Mouse (Mus musculus) kidney, adult 11 months (tissue): Measurements from ENCODE around the gene Mcm2.

Experiments
- DNase-seq: peaks from one replicate; pipeline ENCODE4 v3.0.0; 2022

The Mcm2 gene

GRCm38 (mm10) chr6:88925640-88926205 is 27.1 kb upstream of the Mcm2 start:
- no peak for DNase-seq

GRCm38 (mm10) chr6:88924502-88925275 is 26.1 kb upstream of the Mcm2 start:
- peak; percentile 83 for DNase-seq

GRCm38 (mm10) chr6:88918802-88919201 is 20.2 kb upstream of the Mcm2 start:
- no peak for DNase-seq

- DNase-seq, result no peak
Measured at GRCm38 (mm10) chr6:88916153-88916552, 17.6 kb upstream of the Mcm2 start.

GRCm38 (mm10) chr6:88915510-88915909 is 16.9 kb upstream of the Mcm2 start:
- DNase-seq, result no peak

- no peak for DNase-seq
Measured at GRCm38 (mm10) chr6:88914799-88915198, 16.2 kb upstream of the Mcm2 start.

- DNase-seq, result no peak
Measured at GRCm38 (mm10) chr6:88913440-88913839, 14.9 kb upstream of the Mcm2 start.

- DNase-seq, result no peak
Measured at GRCm38 (mm10) chr6:88913022-88913421, 14.4 kb upstream of the Mcm2 start.

- DNase-seq, result no peak
Measured at GRCm38 (mm10) chr6:88909151-88909550, 10.6 kb upstream of the Mcm2 start.

- DNase-seq, result peak; percentile 76
Measured at GRCm38 (mm10) chr6:88906369-88907108, 8.0 kb upstream of the Mcm2 start.

GRCm38 (mm10) chr6:88905042-88905441 is 6.5 kb upstream of the Mcm2 start:
- no peak for DNase-seq

GRCm38 (mm10) chr6:88904456-88904974 is 5.9 kb upstream of the Mcm2 start:
- DNase-seq, result no peak

GRCm38 (mm10) chr6:88903708-88904107 is 5.1 kb upstream of the Mcm2 start:
- DNase-seq, result no peak

- peak; percentile 98 for DNase-seq
Measured at GRCm38 (mm10) chr6:88901947-88902820, 3.6 kb upstream of the Mcm2 start, which contains the start of gene Tpra1. Gene Tpra1, plus strand, starts transcription at chr6:88902251.

- DNase-seq, result no peak
Measured at GRCm38 (mm10) chr6:88901471-88901870, 2.9 kb upstream of the Mcm2 start.

GRCm38 (mm10) chr6:88899628-88900027 is 1.0 kb upstream of the Mcm2 start:
- DNase-seq, result no peak

- no peak for DNase-seq
Measured at GRCm38 (mm10) chr6:88899086-88899485, 506 bp upstream of the Mcm2 start.

GRCm38 (mm10) chr6:88897246-88897645 is 1.3 kb downstream of the Mcm2 start:
- no peak for DNase-seq

GRCm38 (mm10) chr6:88895943-88896342 is 2.6 kb downstream of the Mcm2 start:
- DNase-seq, result no peak

- no peak for DNase-seq
Measured at GRCm38 (mm10) chr6:88893559-88893958, 5.0 kb downstream of the Mcm2 start.

GRCm38 (mm10) chr6:88890832-88891231 is 7.7 kb downstream of the Mcm2 start:
- DNase-seq, result no peak

GRCm38 (mm10) chr6:88889410-88890042 is 9.1 kb downstream of the Mcm2 start:
- no peak for DNase-seq
